Mouse (Mus musculus): ENCODE data around the gene Gsk3a.

- TF ChIP-seq CTCF (IDR thresholded peaks at IDR 0.05; ENCODE audit: control insufficient read depth, insufficient read depth, insufficient replicate concordance, low read depth, low read length) (no peak), POLR2A (IDR thresholded peaks at IDR 0.05; ENCODE audit: control insufficient read depth, low read depth, low read length) (no peak)
These were observed 24.6 kb downstream of the Gsk3a start for GRCm38 (mm10) chr7:25213099-25213498.
